Mouse (Mus musculus) hindbrain, embryonic 14.5 days (tissue): Measurements from ENCODE around the gene Gm20767. TPM values are rescaled to one million over a fixed set of nuclear protein-coding genes. Genes with fewer than 3 reads are reported as not detected.
"Not testable (repeated sequence)": the region's sequence is repeated elsewhere in the genome, so short reads cannot be mapped to it uniquely, and the experiment has no call there.

ENCODE experiments used
- ATAC-seq: fragments of 200-750 bp; cut with Nextera tagmentation; 2 replicates; pipeline ENCODE4 v1.8.0; 2017; ENCODE audit warnings: moderate number of reproducible peaks, mild to moderate bottlenecking, moderate TSS enrichment, moderate library complexity; ENCODE audit not compliant: low FRiP score
- DNase-seq: peaks from one replicate; pipeline ENCODE4 v3.0.0-alpha.2; 2015; ENCODE audit warnings: low spot score
- H3K27ac ChIP-seq: fragments of 300-500 bp; sonication (generic); 2 replicates; pipeline ENCODE4 v1.5.1; 2014; ENCODE audit warnings: mild to moderate bottlenecking, moderate library complexity
- H3K27me3 ChIP-seq: fragments of 300-500 bp; sonication (generic); 2 replicates; pipeline ENCODE4 v1.6.1; 2014; ENCODE audit warnings: mild to moderate bottlenecking, low read length, mixed read lengths; ENCODE audit not compliant: control insufficient read depth, insufficient read depth
- H3K36me3 ChIP-seq: fragments of 300-500 bp; sonication (generic); replicated peaks from 2 replicates; pipeline ENCODE4 v1.6.1; 2014; ENCODE audit not compliant: control insufficient read depth, insufficient read depth
- H3K4me1 ChIP-seq: fragments of 300-500 bp; sonication (generic); replicated peaks from 2 replicates; pipeline ENCODE4 v1.6.1; 2014; ENCODE audit warnings: antibody characterized with exemption, low read length, mixed read lengths; ENCODE audit not compliant: control insufficient read depth, insufficient read depth
- H3K4me2 ChIP-seq: fragments of 300-500 bp; sonication (generic); replicated peaks from 2 replicates; pipeline ENCODE4 v1.6.1; 2014; ENCODE audit warnings: mild to moderate bottlenecking, moderate library complexity
- H3K4me3 ChIP-seq: fragments of 300-500 bp; sonication (generic); replicated peaks from 2 replicates; pipeline ENCODE4 v1.5.1; 2014; ENCODE audit warnings: mild to moderate bottlenecking, low read length
- H3K9ac ChIP-seq: fragments of 300-500 bp; sonication (generic); 2 replicates; pipeline ENCODE4 v1.6.1; 2014
- H3K9me3 ChIP-seq: fragments of 300-500 bp; sonication (generic); 2 replicates; pipeline ENCODE4 v1.6.1; 2016; ENCODE audit warnings: low read length; ENCODE audit not compliant: control insufficient read depth
- WGBS: fragments of 180-500 bp; shearing (Covaris S2); extraction: QIAGEN DNeasy Blood & Tissue Kit; methylation state at CpG from one replicate; pipeline ENCODE4 v1.1.7; 2014; 5-methylcytosine and 5-hydroxymethylcytosine counted together
- polyA plus RNA-seq: library from polyadenylated mRNA; unstranded; fragments of >200 nt; fragmentation: Nextera tagmentation; extraction: Ambion mirVana; gene quantifications from 2 replicates; pipeline ENCODE4 v1.2.1, GENCODE M21; 2014

Gene Gm20767
- polyA plus RNA-seq, 1 experiment from 2014 or later: not detected

GRCm38 (mm10) chr13:120150589-120150988 lies 10.5 kb downstream of the Gm20767 start:
- H3K27ac ChIP-seq, ATAC-seq, H3K9ac ChIP-seq, H3K27me3 ChIP-seq, H3K9me3 ChIP-seq, H3K36me3 ChIP-seq, DNase-seq, H3K4me2 ChIP-seq, H3K4me3 ChIP-seq, H3K4me1 ChIP-seq: not testable (repeated sequence)
- 75% methylated on average over 3 of the region's 3 CpGs for WGBS

- not testable (repeated sequence) for H3K9ac ChIP-seq
- WGBS: 53% methylated on average over 5 of the region's 5 CpGs
Measured at GRCm38 (mm10) chr13:120168301-120168700, 28.3 kb downstream of the Gm20767 start.

GRCm38 (mm10) chr13:120172133-120172532 lies 32.1 kb downstream of the Gm20767 start, which contains the start of gene Gm21818:
TSS of gene Gm21818 (plus strand) at chr13:120172433.
- not testable (repeated sequence) for H3K9ac ChIP-seq, DNase-seq, H3K27me3 ChIP-seq, ATAC-seq, H3K27ac ChIP-seq, H3K4me2 ChIP-seq, H3K36me3 ChIP-seq, H3K4me1 ChIP-seq, H3K4me3 ChIP-seq, H3K9me3 ChIP-seq
- WGBS: 83% methylated on average over 4 of the region's 4 CpGs

More at GRCm38 (mm10) chr13:120168301-120168700, 28.3 kb downstream of the Gm20767 start:
- not testable (repeated sequence) for H3K27ac ChIP-seq, H3K4me2 ChIP-seq, H3K9me3 ChIP-seq, H3K27me3 ChIP-seq, H3K4me3 ChIP-seq, H3K4me1 ChIP-seq, DNase-seq, H3K36me3 ChIP-seq, ATAC-seq

GRCm38 (mm10) chr13:120196189-120196821 lies 56.3 kb downstream of the Gm20767 start:
- DNase-seq, H3K36me3 ChIP-seq, H3K9ac ChIP-seq, ATAC-seq, H3K4me2 ChIP-seq, H3K4me1 ChIP-seq, H3K27ac ChIP-seq, H3K27me3 ChIP-seq, H3K4me3 ChIP-seq, H3K9me3 ChIP-seq: not testable (repeated sequence)
- WGBS: 84% methylated on average over 7 of the region's 8 CpGs

Other genes starting within 250 kb of the Gm20767 start
- not detected in 2 replicates for gene Tcstv1, start 245.5 kb upstream of the Gm20767 start, polyA plus RNA-seq
- not detected in 2 replicates for gene Gm21761, start 211.0 kb upstream of the Gm20767 start, polyA plus RNA-seq
- gene B020031M17Rik, start 189.4 kb upstream of the Gm20767 start, polyA plus RNA-seq: not detected in 2 replicates
- gene Gm36079, start 113.2 kb upstream of the Gm20767 start, polyA plus RNA-seq: not detected in 2 replicates
- not detected in 2 replicates for gene Gm21188, start 88.1 kb upstream of the Gm20767 start, polyA plus RNA-seq
- not detected in 2 replicates for gene Gm21818, start 32.2 kb downstream of the Gm20767 start, polyA plus RNA-seq
- not detected in 2 replicates for gene Gm21762, start 75.7 kb downstream of the Gm20767 start, polyA plus RNA-seq
- gene Gm21731, start 98.9 kb downstream of the Gm20767 start, polyA plus RNA-seq: not detected in 2 replicates
- not detected in 2 replicates for gene AF067061, start 122.9 kb downstream of the Gm20767 start, polyA plus RNA-seq
- not detected in 2 replicates for gene BC147527, start 160.1 kb downstream of the Gm20767 start, polyA plus RNA-seq
- gene Tcstv3, start 176.6 kb downstream of the Gm20767 start, polyA plus RNA-seq: not detected in 2 replicates